Mouse (Mus musculus): ENCODE data around the gene Foxa3. TPM values are rescaled to one million over a fixed set of nuclear protein-coding genes. Genes with fewer than 3 reads are reported as not detected.

Gene Foxa3
- total RNA-seq, 2 experiments from 2014 or later: not detected

DNA sequence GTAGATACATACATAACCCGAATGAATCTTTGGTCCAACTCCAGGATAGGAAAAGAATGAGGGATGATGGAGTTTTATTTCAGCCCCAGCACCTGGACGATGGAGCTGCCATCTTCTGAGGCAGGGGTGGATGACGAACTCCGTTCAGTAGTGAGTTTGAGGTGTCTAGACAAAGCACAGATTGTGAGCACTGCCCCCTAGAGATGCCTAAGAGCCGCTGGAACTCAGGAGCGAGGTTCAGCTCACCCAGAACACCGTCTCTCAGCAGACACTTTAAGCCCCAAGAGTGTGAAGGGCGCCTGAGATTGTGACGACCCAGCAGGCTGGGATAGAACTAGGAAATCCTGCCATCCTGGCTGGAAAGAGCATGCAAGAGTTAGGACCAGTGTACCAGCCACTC is 24.5 kb downstream of the Foxa3 start:
- DNase-seq: no peak

DNA sequence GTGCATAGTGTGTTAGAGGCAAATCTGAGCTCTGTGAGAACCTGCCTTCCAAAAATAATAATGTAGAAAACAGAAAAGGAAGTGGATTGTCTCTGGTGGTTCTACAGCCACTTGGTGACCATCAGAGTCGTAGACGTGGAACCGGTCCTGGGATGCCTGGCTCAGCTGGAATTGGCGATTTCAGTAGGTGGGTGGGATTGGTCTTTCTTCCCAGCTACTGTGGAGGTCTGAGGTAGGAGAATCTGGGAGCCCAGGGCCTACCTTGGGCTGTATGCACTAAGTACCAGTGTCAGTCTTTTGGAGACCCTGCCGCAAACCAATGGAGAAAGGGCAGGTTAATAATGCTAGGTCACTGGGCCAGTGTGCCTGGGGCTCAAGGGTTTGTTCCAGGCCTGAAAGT is 30.3 kb downstream of the Foxa3 start:
- DNase-seq: no peak

DNA sequence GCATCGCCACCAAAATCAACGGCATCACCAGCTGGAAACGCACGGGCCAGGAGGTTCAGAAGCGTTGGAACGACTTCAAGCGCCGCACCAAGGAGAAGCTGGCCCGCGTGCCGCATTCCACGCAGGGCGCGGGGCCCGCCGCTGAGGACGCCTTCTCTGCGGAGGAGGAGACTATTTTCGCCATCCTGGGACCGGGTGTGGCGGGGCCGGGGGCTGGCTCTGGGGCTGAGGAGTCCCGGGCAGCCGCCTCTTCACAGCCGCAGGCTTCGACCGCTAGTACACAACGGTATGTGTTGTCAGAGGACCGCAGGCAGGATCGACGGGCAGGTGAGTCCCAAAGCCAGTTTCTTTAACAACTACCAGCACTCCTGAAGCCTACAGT is 31.1 kb downstream of the Foxa3 start:
- peak in 1 of 2 experiments; percentile 41 for DNase-seq

DNA sequence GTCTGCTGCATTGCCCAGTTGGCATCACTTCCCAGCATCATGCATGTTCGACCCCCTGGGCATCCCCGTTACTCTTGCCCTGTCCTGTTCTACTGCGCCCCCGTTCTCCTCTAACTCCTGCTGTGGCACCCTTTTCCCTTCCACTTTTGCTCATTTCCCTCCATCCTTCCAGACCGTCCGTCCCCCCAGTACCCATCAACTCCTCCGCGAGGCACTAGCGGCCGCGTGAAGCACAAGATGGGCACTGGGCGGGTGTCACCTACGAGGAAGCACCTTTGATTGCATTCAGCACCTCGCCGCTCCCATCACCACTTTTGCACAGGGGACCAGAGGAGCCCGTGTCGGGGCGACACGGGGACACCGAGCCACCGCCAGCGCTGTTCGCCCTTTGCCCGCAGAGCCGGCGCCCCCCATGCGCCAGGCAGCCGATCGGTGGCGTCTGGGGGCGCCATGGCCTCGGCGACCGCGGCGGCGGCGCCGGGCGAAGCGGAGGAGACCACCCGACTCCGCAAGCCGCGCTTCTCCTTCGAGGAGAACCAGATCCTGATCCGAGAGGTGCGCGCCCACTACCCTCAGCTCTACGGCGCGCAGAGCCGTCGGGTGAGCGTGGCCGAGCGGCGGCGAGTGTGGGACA is 31.6 kb downstream of the Foxa3 start:
- peak in 1 of 2 experiments; percentile 42 for DNase-seq

DNA sequence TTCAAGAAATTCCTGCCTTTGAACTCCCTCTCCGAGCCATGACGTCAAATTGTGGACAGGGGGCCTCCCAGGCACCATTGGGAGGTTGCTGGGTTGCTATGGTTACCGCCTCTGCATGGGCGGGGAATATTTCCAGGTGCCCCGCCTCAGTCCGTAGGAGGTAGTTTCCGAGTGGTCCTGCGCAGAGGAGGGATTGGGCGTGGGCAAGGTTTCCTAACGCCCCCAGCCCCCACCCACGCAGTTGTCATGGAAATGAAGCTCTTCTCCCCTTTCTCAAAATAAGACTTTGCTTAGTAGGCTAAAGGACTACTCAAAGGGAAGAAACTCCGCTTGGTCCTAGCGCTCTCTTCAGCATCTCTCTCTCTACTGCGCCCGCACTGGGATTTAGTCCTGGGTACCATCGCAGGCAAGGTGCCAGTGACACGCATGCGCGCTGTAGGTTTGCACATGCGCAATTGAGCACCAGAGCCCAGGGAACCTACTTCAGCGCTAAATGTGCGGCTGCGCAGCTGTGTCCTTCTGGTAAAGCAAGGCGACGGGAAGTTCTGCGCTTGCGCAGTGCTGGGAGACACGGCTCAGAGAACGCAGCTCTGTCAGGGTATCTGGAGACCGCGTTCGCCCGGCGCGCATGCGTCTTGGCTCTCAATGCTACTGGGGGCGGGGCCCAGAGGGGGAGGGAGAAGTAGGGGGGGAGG is 32.6 kb downstream of the Foxa3 start, which contains the start of gene Mypop:
Gene Mypop, plus strand, starts transcription at position 645 of the 695 bp plus-strand sequence.
- DNase-seq: peak; percentile 100

DNA sequence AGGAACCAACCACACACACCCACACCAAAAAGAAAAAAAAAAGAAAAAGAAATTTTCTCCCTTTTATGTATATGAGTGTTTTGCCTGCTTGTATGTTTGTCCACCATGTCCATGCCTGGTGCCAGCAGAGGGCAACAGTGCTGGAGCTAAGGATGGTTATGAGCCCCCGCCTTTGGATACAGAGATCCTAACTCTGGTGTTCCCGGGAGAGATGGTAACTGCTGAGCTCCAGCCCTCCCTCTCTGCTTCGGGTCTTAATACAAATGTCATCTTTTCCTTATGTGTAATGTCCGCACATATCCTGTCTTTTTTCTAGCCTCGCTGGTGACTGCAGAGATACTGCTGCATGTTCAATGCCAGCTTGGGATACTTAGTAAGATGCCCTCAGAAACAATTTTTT is 33.3 kb downstream of the Foxa3 start:
- no peak for DNase-seq

DNA sequence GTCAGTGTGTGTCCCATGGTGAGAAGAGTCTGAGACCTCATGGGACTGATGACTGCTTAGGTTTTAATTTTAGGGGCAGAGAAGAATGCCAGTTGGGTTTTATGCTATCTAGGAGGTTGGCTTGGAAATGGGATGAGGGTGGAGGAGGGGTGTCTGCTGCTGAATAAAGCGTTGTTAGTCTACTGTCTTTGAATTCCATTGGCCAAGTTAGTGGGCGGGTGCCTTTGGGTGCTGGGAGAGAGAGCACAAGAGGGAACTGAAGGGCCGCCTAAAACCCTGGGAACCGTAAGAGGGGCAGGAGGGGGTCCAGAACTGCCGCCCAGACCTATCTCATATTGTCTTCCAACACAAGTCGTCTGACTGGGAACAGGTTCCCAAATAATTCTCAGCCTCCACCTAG is 34.6 kb downstream of the Foxa3 start:
- no peak for DNase-seq

DNA sequence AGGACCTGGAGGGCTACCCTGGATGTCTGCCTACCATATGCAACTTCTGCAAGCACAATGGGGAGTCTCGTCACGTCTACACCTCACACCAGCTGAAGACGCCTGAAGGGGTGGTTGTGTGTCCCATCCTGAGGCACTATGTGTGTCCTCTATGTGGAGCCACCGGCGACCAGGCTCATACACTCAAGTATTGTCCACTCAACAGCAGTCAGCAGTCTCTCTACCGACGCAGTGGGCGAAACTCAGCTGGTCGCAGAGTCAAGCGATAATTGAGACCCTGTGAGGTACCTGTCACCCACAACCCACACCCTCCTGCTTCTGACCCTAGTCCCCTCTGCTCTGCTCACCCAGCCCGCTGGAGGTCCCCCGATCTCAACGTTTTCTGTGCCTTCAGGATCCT is 35.6 kb downstream of the Foxa3 start:
- DNase-seq: no peak

DNA sequence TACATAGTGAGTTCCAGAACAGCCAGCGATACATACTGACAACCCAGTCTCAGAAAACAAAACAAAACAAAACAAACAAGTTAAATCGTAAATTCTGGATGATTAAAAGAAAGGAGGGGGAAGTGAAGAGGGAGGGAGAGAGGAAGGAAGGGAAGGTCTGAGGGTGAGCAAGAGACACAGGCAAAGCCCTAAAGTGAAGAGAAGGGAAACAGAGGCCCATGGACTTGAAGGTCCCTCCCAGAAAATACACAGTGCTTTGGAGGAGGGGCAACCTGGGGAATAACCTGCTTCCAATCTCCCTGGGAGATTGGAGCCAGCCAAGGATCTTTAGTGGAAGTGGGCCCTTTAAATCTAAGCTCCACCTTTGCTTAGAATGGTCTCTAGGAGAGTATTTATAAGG is 36.2 kb downstream of the Foxa3 start, which contains the start of gene Nanos2:
Gene Nanos2, plus strand, starts transcription at position 301 of the 400 bp plus-strand sequence.
- DNase-seq: no peak

DNA sequence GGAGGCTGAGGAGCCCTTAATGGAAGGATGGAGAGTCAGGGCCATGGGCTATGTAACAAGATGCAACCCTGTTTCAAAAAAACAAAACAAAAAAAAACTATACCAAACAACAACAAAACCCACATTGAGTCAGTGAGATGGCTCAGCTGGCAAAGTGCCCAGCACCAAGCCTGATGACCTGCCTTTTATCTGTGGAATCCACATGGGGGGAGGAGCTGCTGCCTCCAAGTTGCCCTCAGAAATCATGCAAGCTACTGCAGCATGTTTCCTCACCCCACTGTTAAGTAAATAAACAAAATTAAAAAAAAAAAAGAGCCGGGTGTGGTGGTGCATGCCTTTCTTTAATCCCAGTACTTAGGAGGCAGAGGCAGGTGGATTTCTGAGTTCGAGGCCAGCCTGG is 36.8 kb downstream of the Foxa3 start:
- DNase-seq: no peak

DNA sequence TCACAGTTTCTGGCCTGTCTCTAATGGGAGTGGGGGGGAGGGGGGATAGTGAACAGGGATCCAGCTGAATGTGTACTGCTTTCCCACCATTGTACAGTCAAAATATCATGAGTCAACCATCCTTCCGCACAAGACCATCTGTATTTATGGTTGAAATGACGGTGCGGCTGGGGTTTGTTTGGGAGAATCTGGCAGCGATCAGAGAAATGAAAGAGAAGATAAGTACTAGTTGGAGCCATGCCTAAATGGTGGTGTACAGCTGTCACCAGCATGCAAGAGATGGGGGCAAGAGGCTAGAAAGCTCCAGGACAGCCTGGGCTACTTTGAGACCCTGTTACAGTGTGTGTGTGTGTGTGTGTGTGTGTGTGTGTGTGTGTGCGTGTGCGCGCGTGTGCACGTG is 45.0 kb downstream of the Foxa3 start:
- DNase-seq: peak; percentile 43 to 56

DNA sequence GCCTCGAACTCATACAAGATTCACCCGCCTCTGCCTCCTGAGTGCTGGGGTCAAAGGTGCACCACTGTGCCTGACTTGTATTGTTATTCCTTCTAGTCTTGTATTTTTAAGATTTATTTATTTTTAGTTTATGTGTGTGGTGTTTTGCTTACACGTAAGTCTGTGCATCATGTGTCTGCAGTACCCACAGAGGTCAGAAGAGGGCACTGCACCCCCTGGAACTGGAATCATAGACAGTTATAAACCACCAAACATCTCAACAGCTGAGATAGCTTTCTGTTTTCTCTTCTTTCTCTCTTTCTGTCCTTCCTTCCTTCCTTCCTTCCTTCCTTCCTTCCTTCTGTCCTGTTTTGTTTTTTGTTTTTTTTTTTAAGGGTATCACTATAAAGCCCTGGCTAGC is 52.4 kb downstream of the Foxa3 start:
- DNase-seq: no peak

DNA sequence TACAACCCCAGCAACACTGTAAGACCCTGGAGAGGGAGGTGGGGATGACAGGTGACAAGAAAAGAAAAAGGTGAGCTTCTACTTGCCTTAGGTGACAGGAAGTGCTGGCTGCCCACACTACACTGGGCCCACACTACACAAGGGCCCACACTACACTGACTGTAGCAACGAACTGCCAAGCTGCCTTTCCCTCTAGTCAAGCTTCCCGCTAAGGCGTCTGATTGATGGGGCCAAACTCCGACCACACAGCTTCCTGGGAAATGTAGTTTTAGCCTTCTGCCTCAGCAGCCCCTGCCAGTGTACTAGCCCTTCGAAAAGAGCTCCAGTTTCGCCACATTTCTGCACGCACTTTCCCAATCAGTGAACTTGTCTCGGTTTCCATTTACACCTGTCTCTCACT is 55.7 kb downstream of the Foxa3 start:
- DNase-seq: no peak

DNA sequence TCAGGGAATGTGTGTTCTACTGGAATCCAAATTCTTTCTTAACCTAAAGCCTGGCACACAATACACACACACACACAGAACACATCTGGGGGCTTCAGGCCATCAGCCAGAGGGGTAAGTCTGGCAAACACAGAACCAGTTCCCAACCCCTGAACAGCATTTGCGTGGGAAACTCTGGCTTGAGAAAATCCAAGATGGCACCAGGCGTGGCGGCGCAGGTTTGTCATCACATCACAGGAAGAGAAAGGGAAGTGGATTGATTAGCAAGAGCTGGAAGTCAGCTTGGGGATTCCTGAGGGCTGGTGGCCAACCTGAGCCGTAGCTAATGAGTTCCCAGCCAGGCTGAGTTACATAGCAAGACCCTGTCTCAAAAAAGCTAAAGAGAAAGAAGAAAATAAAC is 58.0 kb downstream of the Foxa3 start:
- DNase-seq: no peak

DNA sequence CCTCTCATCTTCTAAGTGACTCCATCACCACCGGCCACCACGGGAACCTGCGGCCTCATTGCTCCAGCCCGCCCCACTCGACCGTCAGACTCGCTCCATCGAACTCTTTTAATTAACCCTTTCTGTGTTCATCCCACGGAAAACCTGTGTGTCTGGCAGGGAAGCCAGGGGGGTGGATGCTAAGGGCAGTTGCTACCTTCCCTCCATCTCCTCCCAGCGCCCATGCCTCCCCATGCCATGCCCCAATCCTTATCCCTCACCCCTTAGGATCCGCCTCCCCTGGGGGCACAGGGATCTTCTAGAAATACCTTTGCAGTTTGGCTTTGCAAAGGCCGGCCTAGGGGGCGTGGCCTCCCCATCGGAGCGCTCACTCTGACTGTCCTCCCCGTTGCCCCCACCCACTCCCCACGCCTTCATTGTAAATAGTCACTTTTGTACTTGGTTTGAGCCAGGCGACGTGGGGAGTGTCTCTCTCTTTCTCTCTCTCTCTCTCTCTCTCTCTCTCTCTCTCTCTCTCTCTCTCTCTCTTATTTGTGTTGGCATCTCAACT is 60.0 kb downstream of the Foxa3 start:
- no peak for DNase-seq

Other genes with a start within 250 kb of the Foxa3 start
- not detected for gene Psg19, start 225.0 kb downstream of the Foxa3 start, total RNA-seq (2021)
- gene Psg17, start 201.9 kb downstream of the Foxa3 start, total RNA-seq (2021): not detected
- 1 to 10 TPM; 2.1 TPM for gene Mill2, start 183.6 kb downstream of the Foxa3 start, total RNA-seq (2021)
- 10 to 100 TPM; 13.6 to 21.1 TPM for gene Pglyrp1, start 152.2 kb downstream of the Foxa3 start, total RNA-seq (2021)
- 10 to 100 TPM; 11.3 to 12.5 TPM for gene Ccdc61, start 113.1 kb downstream of the Foxa3 start, total RNA-seq (2021)
- gene Nova2, start 97.7 kb downstream of the Foxa3 start, total RNA-seq (2021): 10 to 100 TPM; 82.2 to 84.5 TPM
- under 1 TPM; 0.33 to 0.87 TPM for gene Nanos2, start 36.1 kb downstream of the Foxa3 start, total RNA-seq (2021)
- 10 to 100 TPM; 45.0 to 45.9 TPM for gene Mypop, start 32.3 kb downstream of the Foxa3 start, total RNA-seq (2021)
- 10 to 100 TPM; 52.1 to 53.0 TPM for gene Irf2bp1, start 19.5 kb downstream of the Foxa3 start, total RNA-seq (2021)
- 100 to 1,000 TPM; 111 to 113 TPM for gene Sympk, start 839 bp upstream of the Foxa3 start, total RNA-seq (2021)
- under 1 TPM; 0.15 to 0.33 TPM for gene Rsph6a, start 31.2 kb upstream of the Foxa3 start, total RNA-seq (2021)
- gene Dmwd, start 52.7 kb upstream of the Foxa3 start, total RNA-seq (2021): 100 to 1,000 TPM; 136 to 143 TPM
- gene Dmpk, start 60.3 kb upstream of the Foxa3 start, total RNA-seq (2021): 10 to 100 TPM; 36.3 to 48.1 TPM
- 1 to 10 TPM; 2.5 to 2.8 TPM for gene Six5, start 71.1 kb upstream of the Foxa3 start, total RNA-seq (2021)
- gene Gm4969, start 94.8 kb upstream of the Foxa3 start, total RNA-seq (2021): under 1 TPM; 0.40 to 0.43 TPM
- 10 to 100 TPM; 14.2 to 14.3 TPM for gene Fbxo46, start 96.3 kb upstream of the Foxa3 start, total RNA-seq (2021)
- gene Qpctl, start 125.8 kb upstream of the Foxa3 start, total RNA-seq (2021): 10 to 100 TPM; 18.1 to 18.6 TPM
- gene Snrpd2, start 126.2 kb upstream of the Foxa3 start, total RNA-seq (2021): 10 to 100 TPM; 79.1 to 79.2 TPM
- 1 to 10 TPM in 1 of 2 experiments, under 1 TPM in 1; 0.62 to 1.9 TPM for gene Gipr, start 142.6 kb upstream of the Foxa3 start, total RNA-seq (2021)
- 100 to 1,000 TPM; 145 to 149 TPM for gene Eml2, start 152.9 kb upstream of the Foxa3 start, total RNA-seq (2021)
- 1 to 10 TPM; 2.4 to 2.5 TPM for gene Gpr4, start 189.0 kb upstream of the Foxa3 start, total RNA-seq (2021)
- 10 to 100 TPM; 40.5 to 40.8 TPM for gene Opa3, start 204.8 kb upstream of the Foxa3 start, total RNA-seq (2021)
- gene Vasp, start 248.3 kb upstream of the Foxa3 start, total RNA-seq (2021): 10 to 100 TPM; 15.2 to 21.2 TPM

Data from layer of hippocampus, postnatal 36 days (tissue).